Comparison of ENCODE assay signal across 8 mouse cellular contexts in genomic region chr16:92139386-92140261, GRCm38 (mm10).
DNase-seq lines count a peak whose midpoint lies in the region; ATAC-seq lines count a peak whose summit lies in the region.
"Had no signal": no experiment of that assay in that cellular context is flagged by ENCODE, and none has a peak within 500 bp of the region (broad histone marks: within the 10 kb centered on the region; RNA-seq: fewer than 3 reads in every experiment).

No protein-coding gene starts in this region.

- DNase-seq in midbrain, embryonic 11.5 days (ENCODE audit: low spot score, missing footprints): peak; percentile 94
- DNase-seq in embryonic facial prominence, embryonic 10.5 days (ENCODE audit: low spot score): peak; percentile 40
- DNase-seq in retina, postnatal 1 day: peak; percentile 55
- no peak for DNase-seq in liver
- no peak for DNase-seq in gastrocnemius, postnatal 10 days

- peaks cover 11% of the 10 kb centered on the region for H3K4me1 ChIP-seq in midbrain, embryonic 11.5 days (ENCODE audit: control insufficient read depth, insufficient read depth, low read length)
- H3K4me1 ChIP-seq in midbrain, embryonic 16.5 days (ENCODE audit: control insufficient read depth, insufficient read depth, low read length): peaks cover 13% of the 10 kb centered on the region
- peaks cover 47% of the 10 kb centered on the region for H3K4me1 ChIP-seq in embryonic facial prominence, embryonic 10.5 days
- H3K4me1 ChIP-seq in hindbrain, embryonic 12.5 days: peaks cover 46% of the 10 kb centered on the region
- H3K4me1 ChIP-seq: liver, embryonic 12.5 days had no signal

- no peaks in the 10 kb centered on the region for H3K27me3 ChIP-seq in midbrain, embryonic 11.5 days (ENCODE audit: control insufficient read depth, insufficient read depth, low read length)
- H3K27me3 ChIP-seq in midbrain, embryonic 16.5 days (ENCODE audit: control insufficient read depth, insufficient read depth, low read depth, low read length): no peaks in the 10 kb centered on the region
- H3K27me3 ChIP-seq in embryonic facial prominence, embryonic 10.5 days (replicated peaks; ENCODE audit: low read depth, poor library complexity, severe bottlenecking): no peaks in the 10 kb centered on the region
- H3K27me3 ChIP-seq in hindbrain, embryonic 12.5 days: no peaks in the 10 kb centered on the region
- H3K27me3 ChIP-seq: liver, embryonic 12.5 days had no signal

- H3K4me2 ChIP-seq in midbrain, embryonic 11.5 days: peak overlapping the region; percentile 20; the same call in 1 of the 2 replicates
- no peak overlapping the region for H3K4me2 ChIP-seq in midbrain, embryonic 16.5 days (ENCODE audit: low read length)
- H3K4me2 ChIP-seq in hindbrain, embryonic 12.5 days (replicated peaks): no peak overlapping the region
- H3K4me2 ChIP-seq: liver, embryonic 12.5 days had no signal

- H3K9me3 ChIP-seq in midbrain, embryonic 11.5 days (ENCODE audit: control insufficient read depth, low read length): no peaks in the 10 kb centered on the region
- H3K9me3 ChIP-seq in midbrain, embryonic 16.5 days (replicated peaks; ENCODE audit: control insufficient read depth, low read length, poor library complexity, severe bottlenecking): no peaks in the 10 kb centered on the region
- no peaks in the 10 kb centered on the region for H3K9me3 ChIP-seq in embryonic facial prominence, embryonic 10.5 days
- no peaks in the 10 kb centered on the region for H3K9me3 ChIP-seq in hindbrain, embryonic 12.5 days (replicated peaks)
- H3K9me3 ChIP-seq: liver, embryonic 12.5 days had no signal

- peak overlapping the region; percentile 22; the same call in 1 of the 2 replicates for H3K9ac ChIP-seq in midbrain, embryonic 11.5 days (ENCODE audit: low read length)
- no peak overlapping the region for H3K9ac ChIP-seq in midbrain, embryonic 16.5 days (ENCODE audit: low read depth, low read length)
- no peak overlapping the region for H3K9ac ChIP-seq in hindbrain, embryonic 12.5 days
- H3K9ac ChIP-seq: liver, embryonic 12.5 days had no signal

- 0 out of 2 replicates have a peak, but pooled peaks have one; percentile 30 for ATAC-seq in midbrain, embryonic 11.5 days (ENCODE audit: low FRiP score)
- no peak for ATAC-seq in midbrain, embryonic 16.5 days
- ATAC-seq in hindbrain, embryonic 12.5 days (ENCODE audit: low FRiP score): no peak
- ATAC-seq: liver, embryonic 12.5 days had no signal

- peak overlapping the region; percentile 65 for H3K27ac ChIP-seq in midbrain, embryonic 11.5 days (ENCODE audit: low read depth, low read length)
- H3K27ac ChIP-seq in midbrain, embryonic 16.5 days (ENCODE audit: low read length): no peak overlapping the region
- peak overlapping the region; percentile 77 for H3K27ac ChIP-seq in embryonic facial prominence, embryonic 10.5 days (replicated peaks)
- H3K27ac ChIP-seq in hindbrain, embryonic 12.5 days: peak overlapping the region; percentile 70
- H3K27ac ChIP-seq: liver, embryonic 12.5 days had no signal

- whole genome bisulfite sequencing in midbrain, embryonic 11.5 days: 31% methylated on average over 15 of the region's 15 CpGs
- WGBS in midbrain, embryonic 16.5 days: 27% methylated on average over 15 of the region's 15 CpGs
- WGBS in embryonic facial prominence, embryonic 10.5 days: 39% methylated on average over 15 of the region's 15 CpGs
- 32% methylated on average over 15 of the region's 15 CpGs for WGBS in hindbrain, embryonic 12.5 days

- no peaks in the 10 kb centered on the region for H3K36me3 ChIP-seq in midbrain, embryonic 11.5 days (ENCODE audit: control insufficient read depth, insufficient read depth, low read length)
- H3K36me3 ChIP-seq in midbrain, embryonic 16.5 days (ENCODE audit: control insufficient read depth, insufficient read depth, low read length): no peaks in the 10 kb centered on the region
- H3K36me3 ChIP-seq in embryonic facial prominence, embryonic 10.5 days (replicated peaks): no peaks in the 10 kb centered on the region
- no peaks in the 10 kb centered on the region for H3K36me3 ChIP-seq in hindbrain, embryonic 12.5 days
- H3K36me3 ChIP-seq: liver, embryonic 12.5 days had no signal

- no peak overlapping the region for H3K4me3 ChIP-seq in midbrain, embryonic 11.5 days (ENCODE audit: low read depth, low read length)
- no peak overlapping the region for H3K4me3 ChIP-seq in midbrain, embryonic 16.5 days (ENCODE audit: low read depth, low read length)
- no peak overlapping the region for H3K4me3 ChIP-seq in embryonic facial prominence, embryonic 10.5 days
- no peak overlapping the region for H3K4me3 ChIP-seq in hindbrain, embryonic 12.5 days
- H3K4me3 ChIP-seq: liver, embryonic 12.5 days had no signal

Comparison
In these comparisons a context has a peak if more than half of its experiments do, and no peak if none do; other contexts are left out.
1. DNase-seq: peak in midbrain, embryonic 11.5 days (single experiment), embryonic facial prominence, embryonic 10.5 days (single experiment) and retina, postnatal 1 day (single experiment); none in liver (single experiment) and gastrocnemius, postnatal 10 days (single experiment).